Mouse (Mus musculus): ENCODE data around the gene Cdhr2.

DNA sequence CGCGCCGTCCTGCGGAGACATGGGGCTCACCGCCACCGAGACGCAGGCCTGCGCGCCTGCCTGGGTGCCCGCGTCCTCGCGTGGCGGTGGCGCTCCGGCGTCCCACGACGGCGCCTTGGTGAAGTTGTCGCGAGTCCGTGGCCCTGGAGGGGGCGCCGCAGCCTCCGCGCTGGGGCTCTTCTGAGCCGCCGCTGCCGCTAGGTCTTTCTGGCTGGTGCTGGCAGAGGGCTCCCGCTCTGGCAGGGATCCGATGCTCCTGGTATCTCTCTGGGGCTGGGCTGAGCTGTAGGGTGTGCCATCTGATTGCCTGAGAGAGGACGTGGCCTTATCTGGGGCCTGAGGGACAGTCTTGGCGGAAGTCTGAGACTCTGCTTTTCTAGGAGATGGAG is 36.9 kb downstream of the Cdhr2 start:
- TF ChIP-seq CTCF (IDR thresholded peaks at IDR 0.05; ENCODE audit: control insufficient read depth, insufficient read depth, insufficient read length) (no peak), USF1 (IDR thresholded peaks at IDR 0.05; ENCODE audit: low read depth) (no peak), FOSL1 (IDR thresholded peaks at IDR 0.05; ENCODE audit: insufficient read depth, low read length, poor library complexity, severe bottlenecking) (no peak), CEBPB (IDR thresholded peaks at IDR 0.05; ENCODE audit: low read depth) (no peak), MYOG (IDR thresholded peaks at IDR 0.05; ENCODE audit: control insufficient read depth, extremely low read depth, insufficient read length) (no peak), MYOD1 (IDR thresholded peaks at IDR 0.05; ENCODE audit: control insufficient read depth, insufficient read length, low read depth) (no peak), MAX (IDR thresholded peaks at IDR 0.05) (no peak)
